Mouse (Mus musculus) subcutaneous adipose tissue, adult 2 months (tissue): ENCODE measurements around the gene Olfr805. TPM values are rescaled to one million over a fixed set of nuclear protein-coding genes. Genes with fewer than 3 reads are reported as not detected.

ENCODE experiments used
- polyA plus RNA-seq: library from polyadenylated mRNA; depleted of rRNA; stranded (reverse); fragments of >200 nt; gene quantifications from 2 replicates; pipeline ENCODE4 v1.2.3, GENCODE M21; 2012; ENCODE audit warnings: low replicate concordance; rRNA removed

Gene Olfr805
- polyA plus RNA-seq: not detected in 2 replicates

GRCm38 (mm10) chr10:129729275-129729674 lies at the start of gene Olfr805:
Gene Olfr805 (minus strand): TSS chr10:129729375.

GRCm38 (mm10) chr10:129774338-129774737 lies 45.2 kb upstream of the Olfr805 start, which contains the start of gene Olfr809:
Gene Olfr809 (plus strand): TSS chr10:129774638.

DNA sequence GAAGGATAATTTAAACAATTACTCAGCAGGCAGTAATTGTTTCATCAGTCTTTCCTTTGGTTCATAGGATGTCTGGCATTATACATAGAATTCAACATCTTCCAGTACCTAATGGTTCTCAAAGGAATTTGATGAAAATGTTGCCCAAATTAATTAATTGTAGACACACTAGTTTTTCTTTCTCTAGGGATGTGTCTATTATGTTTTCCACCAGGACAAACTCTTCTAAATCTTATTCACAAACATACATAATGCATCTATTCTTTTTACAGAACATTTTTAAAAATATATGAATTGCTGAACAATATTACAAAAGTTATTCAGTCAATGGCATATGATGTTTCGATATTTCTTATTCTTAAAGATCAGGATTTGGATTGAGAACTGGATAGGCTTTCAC lies 36.0 kb upstream of the Olfr805 start, which contains the start of gene Olfr808:
Gene Olfr808, plus strand, starts transcription at position 301 of the 400 bp plus-strand sequence.

GRCm38 (mm10) chr10:129757693-129758092 lies 28.5 kb upstream of the Olfr805 start, which contains the start of gene Olfr807:
Gene Olfr807 (minus strand): TSS chr10:129757793.

GRCm38 (mm10) chr10:129741821-129742220 lies 12.6 kb upstream of the Olfr805 start, which contains the start of gene Olfr806:
Gene Olfr806 (minus strand): TSS chr10:129741921.

DNA sequence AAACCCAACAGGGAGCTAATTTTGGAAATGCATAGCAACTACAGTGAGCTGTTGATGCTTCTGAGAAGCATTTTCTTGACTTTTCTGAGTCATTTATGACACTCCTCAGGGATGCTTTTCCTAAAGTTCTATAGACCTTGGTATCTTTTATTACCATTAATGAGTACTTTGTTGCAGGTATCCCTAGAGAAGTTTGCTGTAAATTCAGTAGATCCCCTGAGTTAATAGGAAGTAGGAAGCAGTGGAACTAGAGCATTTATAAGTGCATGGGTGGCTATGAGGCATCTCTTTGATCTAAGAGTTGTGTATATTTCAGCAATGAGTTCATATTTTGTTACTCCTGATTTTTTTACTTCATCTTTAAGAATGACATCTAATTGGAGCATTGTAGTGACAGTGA lies 26.3 kb downstream of the Olfr805 start, which contains the start of gene Olfr804:
Gene Olfr804, plus strand, starts transcription at position 301 of the 400 bp plus-strand sequence.

GRCm38 (mm10) chr10:129694186-129694585 lies 35.0 kb downstream of the Olfr805 start, which contains the start of gene Olfr803:
Gene Olfr803 (minus strand): TSS chr10:129694286.

GRCm38 (mm10) chr10:129688069-129688468 lies 41.1 kb downstream of the Olfr805 start, which contains the start of gene Olfr802:
Gene Olfr802 (minus strand): TSS chr10:129688169.

GRCm38 (mm10) chr10:129673765-129674164 lies 55.4 kb downstream of the Olfr805 start, which contains the start of gene Olfr801:
Gene Olfr801 (minus strand): TSS chr10:129673865.

Other genes with a start within 250 kb of the Olfr805 start
- gene Olfr789, start 244.6 kb downstream of the Olfr805 start, polyA plus RNA-seq: not detected in 2 replicates
- not detected in 2 replicates for gene Olfr790, start 230.9 kb downstream of the Olfr805 start, polyA plus RNA-seq
- not detected in 2 replicates for gene Olfr791, start 207.6 kb downstream of the Olfr805 start, polyA plus RNA-seq
- not detected in 2 replicates for gene Olfr792, start 190.2 kb downstream of the Olfr805 start, polyA plus RNA-seq
- gene Olfr794, start 161.7 kb downstream of the Olfr805 start, polyA plus RNA-seq: not detected in 2 replicates
- not detected in 2 replicates for gene Olfr796, start 116.8 kb downstream of the Olfr805 start, polyA plus RNA-seq
- not detected in 2 replicates for gene Olfr798, start 101.4 kb downstream of the Olfr805 start, polyA plus RNA-seq
- gene Olfr799, start 91.9 kb downstream of the Olfr805 start, polyA plus RNA-seq: not detected in 2 replicates
- gene Olfr800, start 71.7 kb downstream of the Olfr805 start, polyA plus RNA-seq: not detected in 2 replicates
- gene Olfr801, start 55.5 kb downstream of the Olfr805 start, polyA plus RNA-seq: not detected in 2 replicates
- gene Olfr802, start 41.2 kb downstream of the Olfr805 start, polyA plus RNA-seq: not detected in 2 replicates
- gene Olfr803, start 35.1 kb downstream of the Olfr805 start, polyA plus RNA-seq: not detected in 2 replicates
- gene Olfr804, start 26.2 kb downstream of the Olfr805 start, polyA plus RNA-seq: not detected in 2 replicates
- not detected in 2 replicates for gene Olfr806, start 12.5 kb upstream of the Olfr805 start, polyA plus RNA-seq
- gene Olfr807, start 28.4 kb upstream of the Olfr805 start, polyA plus RNA-seq: not detected in 2 replicates
- not detected in 2 replicates for gene Olfr808, start 36.1 kb upstream of the Olfr805 start, polyA plus RNA-seq
- gene Olfr809, start 45.3 kb upstream of the Olfr805 start, polyA plus RNA-seq: not detected in 2 replicates
- not detected in 2 replicates for gene Olfr810, start 65.5 kb upstream of the Olfr805 start, polyA plus RNA-seq
- not detected in 2 replicates for gene Olfr811, start 75.0 kb upstream of the Olfr805 start, polyA plus RNA-seq
- gene Olfr812, start 116.7 kb upstream of the Olfr805 start, polyA plus RNA-seq: not detected in 2 replicates
- gene Olfr813, start 126.0 kb upstream of the Olfr805 start, polyA plus RNA-seq: not detected in 2 replicates
- not detected in 2 replicates for gene Olfr814, start 150.5 kb upstream of the Olfr805 start, polyA plus RNA-seq
- not detected in 2 replicates for gene Olfr815, start 176.5 kb upstream of the Olfr805 start, polyA plus RNA-seq
- gene Olfr816, start 186.2 kb upstream of the Olfr805 start, polyA plus RNA-seq: not detected in 2 replicates
- not detected in 2 replicates for gene Olfr818, start 219.7 kb upstream of the Olfr805 start, polyA plus RNA-seq
- not detected in 2 replicates for gene Olfr819, start 237.9 kb upstream of the Olfr805 start, polyA plus RNA-seq
- not detected in 2 replicates for gene Olfr247, start 246.8 kb upstream of the Olfr805 start, polyA plus RNA-seq